Mouse (Mus musculus) forebrain, embryonic 16.5 days (tissue): Measurements from ENCODE around the gene Phactr1. TPM values are rescaled to one million over a fixed set of nuclear protein-coding genes. Genes with fewer than 3 reads are reported as not detected.

ENCODE experiments used
- ATAC-seq: fragments of 200-750 bp; cut with Nextera tagmentation; 2 replicates; pipeline ENCODE4 v1.8.0; 2017; ENCODE audit warnings: mild to moderate bottlenecking, moderate library complexity
- H3K27ac ChIP-seq: fragments of 300-500 bp; sonication (generic); 2 replicates; pipeline ENCODE4 v1.5.1; 2014; ENCODE audit warnings: low read length, control low read depth
- H3K27me3 ChIP-seq: fragments of 300-500 bp; sonication (generic); replicated peaks from 2 replicates; pipeline ENCODE4 v1.6.1; 2014; ENCODE audit warnings: low read length; ENCODE audit not compliant: control insufficient read depth, insufficient read depth
- H3K36me3 ChIP-seq: fragments of 300-500 bp; sonication (generic); 2 replicates; pipeline ENCODE4 v1.6.1; 2014; ENCODE audit not compliant: control insufficient read depth, insufficient read depth
- H3K4me1 ChIP-seq: fragments of 300-500 bp; sonication (generic); replicated peaks from 2 replicates; pipeline ENCODE4 v1.6.1; 2014; ENCODE audit warnings: low read length; ENCODE audit not compliant: control insufficient read depth, insufficient read depth
- H3K4me2 ChIP-seq: fragments of 300-500 bp; sonication (generic); 2 replicates; pipeline ENCODE4 v1.6.1; 2014; ENCODE audit warnings: mild to moderate bottlenecking, low read length, control low read depth
- H3K4me3 ChIP-seq: fragments of 300-500 bp; sonication (generic); replicated peaks from 2 replicates; pipeline ENCODE4 v1.5.1; 2014; ENCODE audit warnings: mild to moderate bottlenecking, low read length, control low read depth
- H3K9ac ChIP-seq: fragments of 300-500 bp; sonication (generic); replicated peaks from 2 replicates; pipeline ENCODE4 v1.6.1; 2014; ENCODE audit warnings: low read depth, low read length, control low read depth
- H3K9me3 ChIP-seq: fragments of 300-500 bp; sonication (generic); 2 replicates; pipeline ENCODE4 v1.6.1; 2016; ENCODE audit warnings: low read length; ENCODE audit not compliant: control insufficient read depth
- WGBS: fragments of 180-500 bp; shearing (Covaris S2); extraction: QIAGEN DNeasy Blood & Tissue Kit; methylation state at CpG from one replicate; pipeline ENCODE4 v1.1.7; 2014; 5-methylcytosine and 5-hydroxymethylcytosine counted together
- polyA plus RNA-seq: library from polyadenylated mRNA; unstranded; fragments of >200 nt; fragmentation: Nextera tagmentation; extraction: Ambion mirVana; gene quantifications from 2 replicates; pipeline ENCODE4 v1.2.1, GENCODE M21; 2015

Phactr1 gene
- polyA plus RNA-seq, 1 experiment from 2014 or later, result 82.7 TPM

DNA sequence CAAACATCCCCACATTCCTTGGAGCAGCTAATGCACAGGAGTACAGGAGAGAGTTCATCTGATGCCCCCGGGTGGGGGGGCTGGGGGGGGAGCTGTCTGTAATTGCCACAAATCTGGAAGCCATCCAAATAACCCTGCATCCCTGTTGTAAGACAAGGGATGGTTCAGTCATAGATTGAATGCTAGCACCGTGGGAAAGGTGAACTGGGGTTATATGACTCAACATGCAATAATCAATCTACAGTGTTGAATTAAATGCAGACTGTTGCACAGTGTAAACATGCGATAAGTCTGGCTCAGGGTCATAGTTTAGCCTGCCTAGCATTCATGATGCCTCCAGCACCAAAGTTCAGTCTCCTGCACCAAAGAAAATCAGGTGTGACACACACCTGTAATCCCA, 219.2 kb downstream of the Phactr1 start:
- no peak for ATAC-seq
- WGBS, result 56% methylated on average over 3 of the region's 3 CpGs
- no peaks in the 10 kb centered on the region for H3K9me3 ChIP-seq
- no peak overlapping the region for H3K27ac ChIP-seq
- H3K27me3 ChIP-seq, result no peaks in the 10 kb centered on the region
- H3K4me2 ChIP-seq, result no peak overlapping the region
- no peaks in the 10 kb centered on the region for H3K36me3 ChIP-seq
- no peak overlapping the region for H3K4me3 ChIP-seq
- H3K4me1 ChIP-seq, result no peaks in the 10 kb centered on the region
- H3K9ac ChIP-seq, result no peak overlapping the region

DNA sequence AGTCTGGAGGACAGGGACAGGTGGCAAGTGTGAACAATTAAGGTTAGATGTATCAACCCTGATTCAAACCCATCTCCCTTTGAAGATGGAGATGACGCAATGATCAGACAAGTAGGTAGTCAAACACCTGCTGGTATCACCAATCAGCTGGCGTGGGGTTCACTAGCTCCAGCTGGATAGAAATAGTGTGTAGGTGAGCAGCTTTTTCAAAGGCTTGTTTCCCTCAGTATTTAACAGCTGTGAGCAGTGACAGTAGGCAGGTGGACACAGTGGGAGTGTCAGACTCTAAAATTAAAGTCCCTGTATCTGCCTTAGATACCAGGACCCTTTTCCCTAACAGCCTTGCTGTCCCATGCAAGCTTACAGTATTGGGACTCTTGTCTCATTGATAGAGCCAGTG, 221.4 kb downstream of the Phactr1 start:
- Histone ChIP-seq H3K4me2 (no peak overlapping the region), H3K4me3 (no peak overlapping the region), H3K4me1 (peaks cover 8% of the 10 kb centered on the region; the same call in 1 of the 2 replicates), H3K9me3 (no peaks in the 10 kb centered on the region), H3K36me3 (no peaks in the 10 kb centered on the region), H3K27ac (no peak overlapping the region), H3K27me3 (no peaks in the 10 kb centered on the region), H3K9ac (no peak overlapping the region)
- ATAC-seq, result no peak
- 92% methylated on average over 2 of the region's 2 CpGs for WGBS

- H3K9me3 ChIP-seq, result no peaks in the 10 kb centered on the region
- H3K4me1 ChIP-seq, result peaks cover 8% of the 10 kb centered on the region; the same call in 1 of the 2 replicates
- no peaks in the 10 kb centered on the region for H3K27me3 ChIP-seq
- H3K4me2 ChIP-seq, result no peak overlapping the region
- no peaks in the 10 kb centered on the region for H3K36me3 ChIP-seq
- WGBS, result 89% methylated on average over 3 of the region's 3 CpGs
- H3K9ac ChIP-seq, result no peak overlapping the region
- H3K27ac ChIP-seq, result no peak overlapping the region
- ATAC-seq, result no peak
- H3K4me3 ChIP-seq, result no peak overlapping the region
Observed at GRCm38 (mm10) chr13:42902859-42903258, 222.4 kb downstream of the Phactr1 start.

DNA sequence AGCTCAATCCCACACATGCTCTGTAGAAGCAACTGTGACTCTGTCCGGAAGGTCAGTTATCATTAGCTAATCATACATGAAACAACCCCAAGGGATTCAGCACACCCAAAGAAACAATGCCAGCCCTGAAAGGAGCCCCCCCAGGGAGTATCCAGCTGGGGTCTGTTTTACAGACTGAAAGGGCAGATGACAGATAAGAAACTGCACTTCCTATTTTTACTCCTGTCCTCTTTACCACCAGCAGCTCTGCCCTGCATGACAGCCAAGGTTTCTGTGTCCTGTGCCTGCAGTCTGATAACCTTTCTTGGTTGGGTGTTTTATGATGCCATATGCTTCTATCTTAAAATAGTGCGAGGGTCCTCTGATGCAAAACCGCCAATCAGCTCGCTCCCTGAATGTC, 225.4 kb downstream of the Phactr1 start:
- 0 out of 2 replicates have a peak overlapping the region, but pooled peaks have one; percentile 28 for H3K27ac ChIP-seq
- ATAC-seq, result no peak
- no peaks in the 10 kb centered on the region for H3K36me3 ChIP-seq
- H3K27me3 ChIP-seq, result no peaks in the 10 kb centered on the region
- no peak overlapping the region for H3K4me2 ChIP-seq
- no peaks in the 10 kb centered on the region for H3K9me3 ChIP-seq
- no peak overlapping the region for H3K9ac ChIP-seq
- peaks cover 8% of the 10 kb centered on the region; the same call in 1 of the 2 replicates for H3K4me1 ChIP-seq
- no peak overlapping the region for H3K4me3 ChIP-seq
- 77% methylated on average over 4 of the region's 4 CpGs for WGBS

DNA sequence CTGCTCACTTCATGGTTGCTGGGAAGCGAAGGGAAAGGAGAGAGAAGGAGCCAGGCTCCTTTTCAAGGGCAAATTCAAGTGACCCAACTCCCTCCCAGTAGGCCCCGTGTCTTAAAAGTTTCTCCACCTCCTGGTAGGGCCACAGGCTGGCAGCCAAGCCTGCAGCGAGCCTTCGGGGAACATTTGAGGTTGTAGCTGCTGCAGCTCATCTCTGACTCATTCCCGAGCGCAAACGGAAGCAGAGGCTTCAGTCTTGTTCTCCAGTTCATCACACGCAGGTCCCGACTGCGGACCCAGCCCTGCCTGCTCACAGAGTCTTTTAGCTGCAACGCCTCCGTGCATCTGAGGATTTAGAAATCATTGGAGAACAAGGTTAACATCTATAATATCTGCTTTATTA, 226.6 kb downstream of the Phactr1 start:
- peaks cover 8% of the 10 kb centered on the region; the same call in 1 of the 2 replicates for H3K4me1 ChIP-seq
- WGBS, result 85% methylated on average over 12 of the region's 12 CpGs
- no peaks in the 10 kb centered on the region for H3K27me3 ChIP-seq
- H3K9me3 ChIP-seq, result no peaks in the 10 kb centered on the region
- H3K4me3 ChIP-seq, result no peak overlapping the region
- H3K36me3 ChIP-seq, result no peaks in the 10 kb centered on the region
- H3K4me2 ChIP-seq, result no peak overlapping the region
- no peak for ATAC-seq
- no peak overlapping the region for H3K27ac ChIP-seq
- no peak overlapping the region for H3K9ac ChIP-seq

GRCm38 (mm10) chr13:42915081-42915480, 234.7 kb downstream of the Phactr1 start:
- WGBS, result 61% methylated on average over 4 of the region's 4 CpGs

DNA sequence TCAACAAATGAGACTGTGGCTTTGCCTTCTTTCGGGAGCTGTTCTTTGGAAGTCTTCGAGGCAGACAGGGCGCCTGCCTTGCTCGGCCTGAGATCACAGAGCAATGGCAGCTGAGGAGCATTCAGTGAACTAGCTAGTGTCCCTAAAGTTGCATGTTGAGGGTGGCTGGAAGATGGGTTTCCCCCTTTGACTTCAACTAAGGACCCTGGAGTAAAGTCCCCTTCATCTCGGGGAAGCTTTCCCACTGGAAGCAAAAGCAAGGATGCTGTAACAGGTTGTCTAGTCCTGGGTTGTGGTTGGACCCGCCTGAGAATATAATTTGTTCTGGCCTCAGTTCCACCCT, 235.4 kb downstream of the Phactr1 start:
- H3K4me1 ChIP-seq, result peaks cover 28% of the 10 kb centered on the region
- no peak for ATAC-seq
- H3K9me3 ChIP-seq, result no peaks in the 10 kb centered on the region
- H3K27ac ChIP-seq, result no peak overlapping the region
- 10% methylated on average over 6 of the region's 6 CpGs for WGBS
- H3K36me3 ChIP-seq, result no peaks in the 10 kb centered on the region
- no peaks in the 10 kb centered on the region; the same call in 1 of the 2 replicates for H3K27me3 ChIP-seq
- H3K9ac ChIP-seq, result peak overlapping the region; percentile 74; the same call in 1 of the 2 replicates
- H3K4me2 ChIP-seq, result peak overlapping the region; percentile 100
- H3K4me3 ChIP-seq, result peak overlapping the region; percentile 70

More at GRCm38 (mm10) chr13:42915081-42915480, 234.7 kb downstream of the Phactr1 start:
- Histone ChIP-seq H3K27me3 (no peaks in the 10 kb centered on the region; the same call in 1 of the 2 replicates), H3K9ac (no peak overlapping the region), H3K4me3 (no peak overlapping the region), H3K36me3 (no peaks in the 10 kb centered on the region), H3K9me3 (no peaks in the 10 kb centered on the region), H3K4me2 (no peak overlapping the region), H3K27ac (no peak overlapping the region), H3K4me1 (peaks cover 28% of the 10 kb centered on the region)
- no peak for ATAC-seq

DNA sequence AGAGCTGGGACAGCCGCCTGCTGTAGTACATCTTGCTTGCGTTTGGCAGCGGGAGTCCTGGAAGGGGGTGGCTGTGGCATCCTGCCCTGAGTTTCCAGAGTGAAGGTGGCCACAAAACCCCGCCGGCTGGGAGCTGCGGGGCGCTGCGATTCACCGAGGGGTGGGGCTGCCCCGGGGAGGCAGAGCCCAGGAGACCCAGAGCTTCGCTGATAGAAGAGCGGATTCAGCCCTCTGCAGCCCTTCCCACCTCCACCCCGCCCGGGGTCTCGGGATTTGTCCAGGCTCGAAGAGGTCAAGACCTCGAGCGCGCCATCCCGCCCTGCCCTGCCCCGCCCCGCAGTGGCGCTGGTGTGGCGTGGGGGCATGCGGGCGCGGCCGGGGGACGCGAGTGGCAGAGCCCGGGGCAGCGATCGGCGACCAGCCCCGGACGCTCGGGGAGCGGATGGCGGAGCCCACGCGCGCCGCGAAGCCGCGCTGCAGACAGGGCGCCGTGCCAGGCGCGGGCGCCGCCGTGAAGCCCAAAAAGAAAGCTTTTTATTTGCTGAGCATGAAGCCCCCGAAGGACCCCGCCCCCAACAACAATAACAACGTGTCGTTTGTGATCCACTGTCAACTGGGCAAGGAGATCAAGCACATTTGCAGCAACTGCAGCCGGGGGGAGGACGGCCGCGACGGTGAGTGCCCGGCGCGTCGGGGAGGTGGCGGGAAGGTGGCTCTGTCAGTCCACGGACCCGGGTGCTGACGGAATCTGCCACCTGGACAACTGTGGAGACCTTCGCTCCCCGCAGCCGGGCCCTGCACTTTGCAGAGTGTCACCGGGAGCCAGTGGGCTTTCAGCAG, 236.0 kb downstream of the Phactr1 start:
- ATAC-seq, result peak; percentile 41
- Histone ChIP-seq H3K4me1 (peaks cover 28% of the 10 kb centered on the region), H3K36me3 (no peaks in the 10 kb centered on the region), H3K4me2 (peak overlapping the region; percentile 100), H3K27me3 (no peaks in the 10 kb centered on the region; the same call in 1 of the 2 replicates), H3K9me3 (no peaks in the 10 kb centered on the region), H3K9ac (peak overlapping the region; percentile 74), H3K27ac (peak overlapping the region; percentile 50), H3K4me3 (peak overlapping the region; percentile 70)
- under 1% methylated on average over 73 of the region's 74 CpGs for WGBS

DNA sequence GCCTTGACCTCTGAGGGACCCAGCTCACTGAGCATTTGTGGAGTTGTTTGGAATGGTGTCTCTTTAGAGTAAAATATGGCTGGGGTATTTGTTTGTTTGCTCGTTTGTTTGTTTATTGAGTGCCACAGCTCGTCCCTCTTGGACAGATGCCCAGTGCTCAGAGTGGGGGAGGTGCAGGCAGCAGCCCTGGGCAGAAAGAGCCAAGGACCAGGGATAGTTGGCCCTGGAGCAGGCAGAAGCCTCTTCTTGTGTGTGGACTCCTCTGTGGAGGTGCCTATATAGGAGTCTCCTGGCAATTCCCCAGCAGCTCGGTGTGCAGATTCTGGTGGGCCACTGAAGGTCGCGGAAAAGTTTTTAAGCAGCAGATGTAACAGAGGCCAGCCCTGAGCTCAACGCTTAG, 236.8 kb downstream of the Phactr1 start:
- H3K9me3 ChIP-seq, result no peaks in the 10 kb centered on the region
- peak; percentile 41; the same call in 1 of the 2 replicates for ATAC-seq
- H3K36me3 ChIP-seq, result no peaks in the 10 kb centered on the region
- H3K4me1 ChIP-seq, result peaks cover 28% of the 10 kb centered on the region
- no peak overlapping the region for H3K27ac ChIP-seq
- peak overlapping the region; percentile 70 for H3K4me3 ChIP-seq
- H3K27me3 ChIP-seq, result no peaks in the 10 kb centered on the region; the same call in 1 of the 2 replicates
- 16% methylated on average over 6 of the region's 6 CpGs for WGBS
- H3K4me2 ChIP-seq, result peak overlapping the region; percentile 100
- H3K9ac ChIP-seq, result peak overlapping the region; percentile 74; the same call in 1 of the 2 replicates
